Mouse (Mus musculus): Measurements from ENCODE around the gene Etv4. TPM values are rescaled to one million over a fixed set of nuclear protein-coding genes. Genes with fewer than 3 reads are reported as not detected.

The Etv4 gene
- polyA plus RNA-seq, 1 experiment from 2014 or later = 1.2 TPM

- no peak overlapping the region for H3K27ac ChIP-seq (ENCODE audit: low read length)
- 6% methylated on average over 11 of the region's 19 CpGs for WGBS
- H3K36me3 ChIP-seq (ENCODE audit: insufficient read depth, low read length) = no peaks in the 10 kb centered on the region
- H3K27me3 ChIP-seq (replicated peaks; ENCODE audit: insufficient read depth, low read length) = peaks cover 12% of the 10 kb centered on the region; the same call in 1 of the 2 replicates
- H3K4me3 ChIP-seq (ENCODE audit: low read depth, low read length) = peak overlapping the region; percentile 51
- DNase-seq (ENCODE audit: low spot score) (no peak), ATAC-seq (no peak; the same call in 1 of the 2 replicates)
- H3K4me2 ChIP-seq (replicated peaks; ENCODE audit: low read depth, low read length) = peak overlapping the region; percentile 95
- H3K4me1 ChIP-seq (ENCODE audit: insufficient read depth, low read depth, low read length) = peaks cover 3% of the 10 kb centered on the region; the same call in 1 of the 2 replicates
- no peaks in the 10 kb centered on the region for H3K9me3 ChIP-seq (ENCODE audit: low read length)
- no peak overlapping the region for H3K9ac ChIP-seq (replicated peaks; ENCODE audit: low read depth)
- TF ChIP-seq CTCF (IDR thresholded peaks at IDR 0.05) = no peak
- no peak for TF ChIP-seq EP300 (IDR thresholded peaks at IDR 0.05)
Measured at GRCm38 (mm10) chr11:101784072-101784471, 1.1 kb downstream of the Etv4 start.

GRCm38 (mm10) chr11:101783584-101783983, 1.6 kb downstream of the Etv4 start:
- no peak for TF ChIP-seq CTCF (IDR thresholded peaks at IDR 0.05)
- no peak for TF ChIP-seq EP300 (IDR thresholded peaks at IDR 0.05)
- H3K9me3 ChIP-seq (ENCODE audit: low read length) = no peaks in the 10 kb centered on the region
- no peaks in the 10 kb centered on the region for H3K36me3 ChIP-seq (ENCODE audit: insufficient read depth, low read length)
- H3K9ac ChIP-seq (replicated peaks; ENCODE audit: low read depth) = no peak overlapping the region
- no peak overlapping the region for H3K4me2 ChIP-seq (replicated peaks; ENCODE audit: low read depth, low read length)
- 18% methylated on average over 9 of the region's 9 CpGs for WGBS
- no peak overlapping the region for H3K4me3 ChIP-seq (ENCODE audit: low read depth, low read length)
- DNase-seq (ENCODE audit: low spot score) (no peak), ATAC-seq (no peak)
- H3K4me1 ChIP-seq (ENCODE audit: insufficient read depth, low read depth, low read length) = peaks cover 3% of the 10 kb centered on the region; the same call in 1 of the 2 replicates
- no peak overlapping the region for H3K27ac ChIP-seq (ENCODE audit: low read length)
- H3K27me3 ChIP-seq (replicated peaks; ENCODE audit: insufficient read depth, low read length) = peaks cover 12% of the 10 kb centered on the region; the same call in 1 of the 2 replicates

GRCm38 (mm10) chr11:101783135-101783534, 2.0 kb downstream of the Etv4 start:
- Histone ChIP-seq H3K36me3 (ENCODE audit: insufficient read depth, low read length) (no peaks in the 10 kb centered on the region), H3K9ac (replicated peaks; ENCODE audit: low read depth) (no peak overlapping the region), H3K4me2 (replicated peaks; ENCODE audit: low read depth, low read length) (no peak overlapping the region), H3K9me3 (ENCODE audit: low read length) (no peaks in the 10 kb centered on the region), H3K4me1 (ENCODE audit: insufficient read depth, low read depth, low read length) (peaks cover 3% of the 10 kb centered on the region; the same call in 1 of the 2 replicates), H3K27ac (ENCODE audit: low read length) (no peak overlapping the region), H3K4me3 (ENCODE audit: low read depth, low read length) (no peak overlapping the region), H3K27me3 (replicated peaks; ENCODE audit: insufficient read depth, low read length) (peaks cover 12% of the 10 kb centered on the region; the same call in 1 of the 2 replicates)
- DNase-seq (ENCODE audit: low spot score) = no peak
- WGBS = 61% methylated on average over 1 of the region's 1 CpGs
- ATAC-seq = no peak
- TF ChIP-seq EP300 (IDR thresholded peaks at IDR 0.05) = no peak
- TF ChIP-seq CTCF (IDR thresholded peaks at IDR 0.05) = no peak

- DNase-seq (ENCODE audit: low spot score) = no peak
- Histone ChIP-seq H3K4me3 (ENCODE audit: low read depth, low read length) (no peak overlapping the region), H3K4me1 (ENCODE audit: insufficient read depth, low read depth, low read length) (0 out of 2 replicates have a peak, but pooled peaks cover 3% of the 10 kb centered on the region), H3K9me3 (ENCODE audit: low read length) (no peaks in the 10 kb centered on the region), H3K27ac (ENCODE audit: low read length) (no peak overlapping the region), H3K36me3 (ENCODE audit: insufficient read depth, low read length) (no peaks in the 10 kb centered on the region), H3K9ac (replicated peaks; ENCODE audit: low read depth) (no peak overlapping the region), H3K4me2 (replicated peaks; ENCODE audit: low read depth, low read length) (no peak overlapping the region), H3K27me3 (replicated peaks; ENCODE audit: insufficient read depth, low read length) (no peaks in the 10 kb centered on the region)
- no peak for ATAC-seq
- WGBS = 65% methylated on average over 4 of the region's 4 CpGs
- TF ChIP-seq CTCF (IDR thresholded peaks at IDR 0.05) = no peak
- TF ChIP-seq EP300 (IDR thresholded peaks at IDR 0.05) = no peak
Measured at GRCm38 (mm10) chr11:101776846-101777245, 8.3 kb downstream of the Etv4 start.

GRCm38 (mm10) chr11:101772449-101772848, 12.7 kb downstream of the Etv4 start:
- Histone ChIP-seq H3K4me3 (ENCODE audit: low read depth, low read length) (peak overlapping the region; percentile 20; the same call in 1 of the 2 replicates), H3K4me1 (ENCODE audit: insufficient read depth, low read depth, low read length) (0 out of 2 replicates have a peak, but pooled peaks cover 4% of the 10 kb centered on the region), H3K36me3 (ENCODE audit: insufficient read depth, low read length) (peaks cover 3% of the 10 kb centered on the region; the same call in 1 of the 2 replicates), H3K9me3 (ENCODE audit: low read length) (no peaks in the 10 kb centered on the region), H3K4me2 (replicated peaks; ENCODE audit: low read depth, low read length) (peak overlapping the region; percentile 49), H3K27ac (ENCODE audit: low read length) (no peak overlapping the region), H3K9ac (replicated peaks; ENCODE audit: low read depth) (no peak overlapping the region), H3K27me3 (replicated peaks; ENCODE audit: insufficient read depth, low read length) (no peaks in the 10 kb centered on the region)
- DNase-seq (ENCODE audit: low spot score) = peak; percentile 89
- WGBS = 2% methylated on average over 16 of the region's 16 CpGs
- TF ChIP-seq CTCF (IDR thresholded peaks at IDR 0.05) = no peak
- no peak for TF ChIP-seq EP300 (IDR thresholded peaks at IDR 0.05)
- ATAC-seq = peak; percentile 91

GRCm38 (mm10) chr11:101772027-101772426, 13.1 kb downstream of the Etv4 start:
- WGBS = 6% methylated on average over 5 of the region's 5 CpGs

More at GRCm38 (mm10) chr11:101772027-101772426, 13.1 kb downstream of the Etv4 start:
- H3K9ac ChIP-seq (replicated peaks; ENCODE audit: low read depth) = no peak overlapping the region
- no peaks in the 10 kb centered on the region for H3K27me3 ChIP-seq (replicated peaks; ENCODE audit: insufficient read depth, low read length)
- H3K4me3 ChIP-seq (ENCODE audit: low read depth, low read length) = peak overlapping the region; percentile 20; the same call in 1 of the 2 replicates
- ATAC-seq (peak; percentile 47; the same call in 1 of the 2 replicates), DNase-seq (ENCODE audit: low spot score) (peak; percentile 35)
- TF ChIP-seq CTCF (IDR thresholded peaks at IDR 0.05) (no peak), EP300 (IDR thresholded peaks at IDR 0.05) (no peak)
- H3K27ac ChIP-seq (ENCODE audit: low read length) = no peak overlapping the region
- 0 out of 2 replicates have a peak, but pooled peaks cover 4% of the 10 kb centered on the region for H3K4me1 ChIP-seq (ENCODE audit: insufficient read depth, low read depth, low read length)
- no peaks in the 10 kb centered on the region for H3K9me3 ChIP-seq (ENCODE audit: low read length)
- peaks cover 3% of the 10 kb centered on the region; the same call in 1 of the 2 replicates for H3K36me3 ChIP-seq (ENCODE audit: insufficient read depth, low read length)
- H3K4me2 ChIP-seq (replicated peaks; ENCODE audit: low read depth, low read length) = peak overlapping the region; percentile 49
